Mouse (Mus musculus) kidney, adult 2 months (tissue): Measurements from ENCODE around the gene Mbnl2.

Source experiments
- CTCF ChIP-seq: fragments of 200-500 bp; conservative IDR thresholded peaks from 2 replicates; pipeline ENCODE4 v1.5.1; 2011; ENCODE audit warnings: low read depth, mild to moderate bottlenecking, control low read depth, low read length, moderate library complexity, mixed read lengths; ENCODE audit not compliant: insufficient read depth, insufficient read length
- POLR2A ChIP-seq: fragments of 200-500 bp; IDR thresholded peaks from one replicate; pipeline ENCODE4 v1.6.1; 2011; ENCODE audit warnings: low read depth, low read length, control low read depth

GRCm38 (mm10) chr14:120313466-120313865 lies 38.0 kb downstream of the Mbnl2 start:
- TF ChIP-seq CTCF (no peak), POLR2A (no peak)
